Mouse (Mus musculus): ENCODE measurements at regions not wholly inside any gene's neighbourhood (a gene's known extent, or its start where the extent isn't known, plus 50 kb on each side); places are given as distances from the start of the nearest gene placed in this dataset.

DNA sequence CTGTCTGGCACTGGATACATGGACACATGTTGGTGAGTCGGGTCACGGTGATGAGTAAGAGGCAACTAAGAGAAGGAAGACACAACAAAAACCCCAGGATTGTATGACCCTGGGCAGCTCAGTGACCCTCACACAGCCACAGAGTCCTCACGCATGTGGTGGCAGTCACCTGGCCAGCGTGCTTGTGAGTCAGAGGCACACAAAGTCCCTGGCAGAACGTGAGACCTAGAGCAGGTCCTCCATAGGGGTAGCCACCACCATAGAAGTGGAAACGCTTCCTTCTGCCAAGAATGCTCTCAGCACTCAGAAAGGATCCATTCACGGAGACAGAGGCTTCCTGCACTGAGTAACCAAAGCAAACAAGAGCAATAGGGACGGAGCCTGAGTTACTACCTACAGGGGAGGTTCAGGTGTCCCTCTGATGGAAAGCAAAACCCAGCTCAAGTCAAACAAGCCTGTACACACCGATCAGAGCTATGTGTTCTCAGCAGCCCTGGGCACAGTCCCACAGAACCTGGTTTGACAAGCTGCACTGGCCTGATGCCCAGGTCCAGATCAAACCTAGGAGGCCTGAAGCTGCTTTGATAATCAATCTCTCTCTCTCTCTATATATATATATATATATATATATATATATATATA lies 206.4 kb upstream of the Gm26657 start:
- H3K9me3 ChIP-seq, result no peaks in the 10 kb centered on the region
- no peak overlapping the region for H3K27ac ChIP-seq (replicated peaks)
- H3K27me3 ChIP-seq, result no peaks in the 10 kb centered on the region
- 80% methylated on average over 9 of the region's 9 CpGs for WGBS
- ATAC-seq (replicated peaks), result no peak
- no peak overlapping the region for H3K9ac ChIP-seq (replicated peaks)
- H3K4me2 ChIP-seq (replicated peaks), result no peak overlapping the region
- H3K4me1 ChIP-seq, result no peaks in the 10 kb centered on the region
- H3K4me3 ChIP-seq, result no peak overlapping the region
- no peaks in the 10 kb centered on the region for H3K36me3 ChIP-seq

DNA sequence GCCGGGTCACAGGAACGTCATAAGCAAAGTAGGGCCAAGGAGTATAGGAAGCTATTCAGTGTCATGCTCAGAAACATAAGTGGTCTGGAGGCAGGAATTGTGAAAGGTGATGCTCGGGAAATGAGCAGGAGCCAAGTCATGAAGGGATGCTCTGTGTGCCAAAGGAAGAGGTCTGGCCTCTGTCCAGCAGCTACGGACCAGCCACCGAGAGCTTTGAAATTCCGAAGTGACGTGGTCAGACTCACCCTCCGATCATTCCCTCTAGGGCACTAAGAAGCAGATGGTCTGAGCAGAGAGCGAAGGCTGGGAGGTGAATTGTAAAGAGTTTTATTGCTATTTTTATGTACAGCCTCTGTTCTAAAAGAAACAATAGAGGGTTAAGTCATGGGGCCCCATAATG lies 206.9 kb upstream of the Gm26657 start:
- Histone ChIP-seq H3K9ac (replicated peaks) (no peak overlapping the region), H3K9me3 (no peaks in the 10 kb centered on the region), H3K4me3 (no peak overlapping the region), H3K4me2 (replicated peaks) (no peak overlapping the region), H3K27ac (replicated peaks) (no peak overlapping the region), H3K4me1 (no peaks in the 10 kb centered on the region), H3K27me3 (no peaks in the 10 kb centered on the region), H3K36me3 (no peaks in the 10 kb centered on the region)
- no peak for ATAC-seq (replicated peaks)
- 69% methylated on average over 9 of the region's 9 CpGs for WGBS

DNA sequence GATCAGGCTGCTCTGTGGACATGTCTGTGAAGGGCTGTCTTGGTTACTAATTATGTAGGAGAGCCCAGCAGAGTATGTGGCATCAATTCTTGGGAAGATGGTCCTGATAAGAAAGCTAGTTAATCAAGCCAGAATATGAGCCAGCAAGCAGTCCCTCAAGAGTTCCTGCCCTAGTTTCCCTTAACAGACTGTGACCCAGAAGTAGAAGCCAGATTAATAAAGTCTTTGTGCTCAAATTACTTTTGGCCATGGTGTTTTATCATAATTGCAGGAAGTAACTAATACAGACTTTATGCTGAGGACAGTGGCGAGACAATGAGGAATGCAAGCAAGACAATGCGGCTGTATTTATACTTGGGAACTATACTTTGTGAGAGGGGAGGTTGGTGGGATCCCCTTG lies 211.3 kb upstream of the Gm26657 start:
- Histone ChIP-seq H3K9me3 (no peaks in the 10 kb centered on the region), H3K4me1 (no peaks in the 10 kb centered on the region), H3K4me3 (no peak overlapping the region), H3K27ac (replicated peaks) (no peak overlapping the region), H3K36me3 (no peaks in the 10 kb centered on the region), H3K27me3 (no peaks in the 10 kb centered on the region), H3K4me2 (replicated peaks) (no peak overlapping the region), H3K9ac (replicated peaks) (no peak overlapping the region)
- whole genome bisulfite sequencing, result 88% methylated on average over 2 of the region's 2 CpGs
- ATAC-seq (replicated peaks), result no peak

DNA sequence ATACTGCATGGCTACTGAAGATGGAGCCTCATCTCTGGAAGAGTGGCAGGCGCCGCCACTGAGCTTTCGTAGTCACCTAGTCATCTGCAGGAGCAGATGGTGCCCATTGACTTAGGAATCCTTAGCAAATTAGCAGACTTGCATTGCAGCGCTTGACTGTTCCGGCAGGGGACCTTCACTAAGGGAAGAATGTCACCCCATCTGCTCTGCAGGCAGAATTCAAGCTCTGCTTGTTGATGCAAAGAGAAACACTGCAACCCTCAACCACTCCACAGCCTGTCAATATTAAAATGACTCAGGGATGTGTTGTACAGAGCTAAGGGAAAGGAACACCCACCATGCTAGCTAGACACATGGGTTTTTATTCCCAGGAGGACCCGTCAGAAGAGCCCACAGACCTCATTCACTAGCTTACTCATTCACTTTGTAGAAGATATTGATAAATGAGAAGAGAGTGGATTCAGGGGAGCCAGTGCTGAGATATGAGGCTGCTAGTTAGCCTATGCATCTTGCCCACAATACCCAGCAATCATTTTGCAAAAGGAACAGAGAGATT lies 215.4 kb upstream of the Gm26657 start:
- WGBS, result 69% methylated on average over 6 of the region's 6 CpGs
- Histone ChIP-seq H3K9ac (replicated peaks) (no peak overlapping the region), H3K27me3 (no peaks in the 10 kb centered on the region), H3K27ac (replicated peaks) (no peak overlapping the region), H3K36me3 (no peaks in the 10 kb centered on the region), H3K9me3 (no peaks in the 10 kb centered on the region), H3K4me2 (replicated peaks) (no peak overlapping the region), H3K4me3 (no peak overlapping the region), H3K4me1 (no peaks in the 10 kb centered on the region)
- no peak for ATAC-seq (replicated peaks)

DNA sequence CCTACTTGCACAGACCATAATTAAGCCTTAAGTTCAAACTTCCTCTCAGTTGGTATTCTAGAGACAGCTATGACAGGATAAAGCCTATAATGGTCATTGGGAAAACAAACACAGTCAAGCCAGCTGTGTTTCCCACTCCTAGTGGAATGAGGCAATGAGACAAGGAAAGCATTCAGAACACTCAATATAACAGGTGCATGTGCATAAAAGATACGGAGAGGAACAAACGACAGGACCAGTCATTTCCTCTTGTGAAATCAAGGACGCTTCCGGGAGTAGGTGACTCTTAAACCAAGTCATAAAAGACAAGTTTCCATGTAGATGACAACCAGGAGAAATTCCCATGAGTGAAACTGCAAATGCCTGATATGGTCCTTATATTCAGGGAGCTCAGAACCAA lies 232.1 kb upstream of the Gm26657 start:
- WGBS, result 91% methylated on average over 4 of the region's 4 CpGs
- Histone ChIP-seq H3K27ac (replicated peaks) (no peak overlapping the region), H3K9me3 (no peaks in the 10 kb centered on the region), H3K4me1 (no peaks in the 10 kb centered on the region), H3K9ac (replicated peaks) (no peak overlapping the region), H3K36me3 (no peaks in the 10 kb centered on the region), H3K4me3 (no peak overlapping the region), H3K4me2 (replicated peaks) (no peak overlapping the region), H3K27me3 (no peaks in the 10 kb centered on the region)
- no peak for ATAC-seq (replicated peaks)

DNA sequence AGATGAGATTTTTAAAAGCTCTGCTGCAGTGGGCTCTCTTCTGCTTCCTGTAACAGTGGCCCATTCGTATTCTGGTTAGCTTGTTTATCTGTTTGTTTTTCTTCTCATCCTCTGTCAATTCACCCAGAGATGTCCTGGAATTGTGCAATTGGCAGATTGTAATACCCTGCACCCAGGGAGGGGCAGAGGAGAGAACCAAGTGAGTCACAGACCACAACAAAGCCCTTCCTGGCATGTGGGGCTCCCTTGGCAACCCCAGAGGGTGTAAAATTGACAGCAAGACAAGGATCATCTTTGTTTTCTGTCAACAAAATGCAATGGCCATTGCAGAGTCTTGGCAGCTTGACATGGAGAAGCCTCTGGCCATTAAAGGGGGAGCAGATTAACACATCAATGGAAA lies 233.1 kb upstream of the Gm26657 start:
- Histone ChIP-seq H3K27me3 (no peaks in the 10 kb centered on the region), H3K4me2 (replicated peaks) (no peak overlapping the region), H3K4me3 (no peak overlapping the region), H3K36me3 (no peaks in the 10 kb centered on the region), H3K9ac (replicated peaks) (no peak overlapping the region), H3K27ac (replicated peaks) (no peak overlapping the region), H3K9me3 (no peaks in the 10 kb centered on the region), H3K4me1 (no peaks in the 10 kb centered on the region)
- 81% methylated on average over 1 of the region's 1 CpGs for WGBS
- no peak for ATAC-seq (replicated peaks)

DNA sequence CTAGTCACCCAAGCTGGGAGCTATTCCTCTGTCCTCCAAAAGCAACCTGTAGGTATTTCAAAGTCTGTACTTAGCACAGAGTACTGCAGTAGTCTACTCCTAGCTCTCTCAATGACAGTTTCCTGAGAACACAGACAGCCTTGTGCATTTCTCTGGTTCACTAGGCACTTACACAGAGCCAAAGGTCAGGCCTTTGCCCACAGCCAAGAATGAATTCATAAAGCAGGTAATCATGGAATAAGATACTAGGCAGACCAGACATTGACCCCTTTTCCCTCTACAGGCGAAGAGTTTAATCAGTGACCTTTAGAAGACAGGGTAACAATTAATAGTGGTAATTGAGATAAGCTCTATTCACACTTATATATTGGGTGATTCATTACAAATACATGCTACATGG lies 233.8 kb upstream of the Gm26657 start:
- Histone ChIP-seq H3K4me3 (no peak overlapping the region), H3K9me3 (no peaks in the 10 kb centered on the region), H3K9ac (replicated peaks) (no peak overlapping the region), H3K36me3 (no peaks in the 10 kb centered on the region), H3K27ac (replicated peaks) (no peak overlapping the region), H3K4me1 (no peaks in the 10 kb centered on the region), H3K4me2 (replicated peaks) (no peak overlapping the region), H3K27me3 (no peaks in the 10 kb centered on the region)
- WGBS, result 57% methylated on average over 1 of the region's 1 CpGs
- no peak for ATAC-seq (replicated peaks)

DNA sequence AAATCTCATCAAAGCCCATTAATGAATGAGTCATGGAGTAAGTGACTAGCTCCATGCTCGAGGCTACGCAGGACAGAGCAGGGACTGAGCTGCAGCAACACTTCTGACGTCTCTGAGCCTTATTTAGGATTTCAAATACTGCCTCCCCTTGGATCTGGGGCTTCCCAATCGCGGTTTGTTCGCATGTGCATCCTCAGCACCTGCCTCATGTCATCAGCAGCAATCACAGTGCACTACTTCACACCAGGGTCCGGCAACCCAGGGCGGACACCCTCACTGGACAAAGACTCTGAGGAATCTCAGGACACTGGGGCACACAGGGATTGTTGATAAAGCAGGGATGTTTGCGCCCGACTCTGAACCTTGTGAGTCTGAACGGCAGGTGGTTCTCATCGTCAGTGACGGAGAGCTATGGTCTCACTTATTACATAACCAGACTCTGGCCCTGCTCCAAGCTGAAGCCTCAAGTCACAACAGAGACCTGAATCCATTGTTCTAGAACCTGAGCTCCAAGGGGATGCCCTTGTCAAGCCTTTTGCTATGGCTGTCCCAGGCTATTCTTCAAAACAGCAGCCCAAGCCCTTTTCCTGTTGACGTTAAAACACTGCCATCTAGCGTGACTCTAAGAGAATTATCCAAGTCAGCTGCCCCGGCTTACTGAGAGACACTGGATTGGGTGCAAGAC lies 247.2 kb upstream of the Gm26657 start:
- Histone ChIP-seq H3K4me2 (replicated peaks) (peak overlapping the region; percentile 18; the same call in 1 of the 2 replicates), H3K4me3 (peak overlapping the region; percentile 13; the same call in 1 of the 2 replicates), H3K9me3 (no peaks in the 10 kb centered on the region), H3K27ac (replicated peaks) (no peak overlapping the region), H3K9ac (replicated peaks) (no peak overlapping the region), H3K27me3 (no peaks in the 10 kb centered on the region), H3K36me3 (no peaks in the 10 kb centered on the region), H3K4me1 (no peaks in the 10 kb centered on the region)
- WGBS, result 40% methylated on average over 16 of the region's 16 CpGs
- peak; percentile 87 for ATAC-seq (replicated peaks)

DNA sequence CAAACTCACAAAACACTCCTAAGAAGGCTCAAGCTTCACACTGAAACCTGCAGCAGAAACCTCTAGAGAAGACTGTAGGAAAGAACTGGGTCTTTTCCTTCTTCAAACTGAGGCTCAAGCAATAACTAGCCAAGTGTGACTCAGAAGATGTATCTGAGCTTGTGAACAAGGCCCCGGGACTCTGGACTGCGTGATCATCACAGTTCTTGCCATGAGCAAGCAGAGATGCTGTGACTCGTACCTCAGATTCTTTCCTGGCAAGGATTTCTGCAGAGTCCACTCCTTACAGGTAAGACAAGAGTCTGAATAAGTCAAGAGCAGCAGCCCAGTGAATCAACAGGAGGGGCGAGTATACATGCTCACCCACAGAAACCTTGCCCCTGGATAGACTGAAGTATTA lies 250.5 kb upstream of the Gm26657 start:
- H3K27me3 ChIP-seq, result no peaks in the 10 kb centered on the region
- no peaks in the 10 kb centered on the region for H3K4me1 ChIP-seq
- H3K9ac ChIP-seq (replicated peaks), result no peak overlapping the region
- H3K9me3 ChIP-seq, result no peaks in the 10 kb centered on the region
- H3K4me2 ChIP-seq (replicated peaks), result no peak overlapping the region
- 88% methylated on average over 4 of the region's 4 CpGs for WGBS
- ATAC-seq (replicated peaks), result no peak
- H3K4me3 ChIP-seq, result no peak overlapping the region
- H3K27ac ChIP-seq (replicated peaks), result no peak overlapping the region
- no peaks in the 10 kb centered on the region for H3K36me3 ChIP-seq

DNA sequence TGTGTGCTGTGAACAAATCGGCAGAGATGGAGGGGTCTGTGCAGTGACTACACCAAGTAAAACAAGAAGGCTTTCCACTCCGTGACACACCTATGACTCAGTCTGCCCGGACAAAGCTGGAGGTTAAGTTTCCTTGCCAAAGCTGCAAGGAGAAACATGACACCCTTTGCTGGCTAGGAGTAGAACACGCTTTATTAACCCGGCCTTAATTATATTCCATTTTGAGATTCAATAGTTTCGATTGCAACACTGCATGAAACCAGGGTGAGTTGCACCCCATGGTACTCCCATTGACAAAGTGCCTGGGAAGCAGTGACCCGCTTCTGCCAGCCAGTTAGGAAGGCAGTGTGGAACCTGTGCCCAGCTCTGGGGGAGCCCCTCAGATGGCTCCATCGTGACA lies 256.2 kb upstream of the Gm26657 start:
- H3K36me3 ChIP-seq, result no peaks in the 10 kb centered on the region
- H3K4me2 ChIP-seq (replicated peaks), result no peak overlapping the region
- H3K4me1 ChIP-seq, result no peaks in the 10 kb centered on the region
- H3K9ac ChIP-seq (replicated peaks), result no peak overlapping the region
- no peak overlapping the region for H3K27ac ChIP-seq (replicated peaks)
- no peaks in the 10 kb centered on the region for H3K27me3 ChIP-seq
- WGBS, result 81% methylated on average over 8 of the region's 8 CpGs
- no peaks in the 10 kb centered on the region for H3K9me3 ChIP-seq
- no peak overlapping the region for H3K4me3 ChIP-seq
- no peak for ATAC-seq (replicated peaks)

DNA sequence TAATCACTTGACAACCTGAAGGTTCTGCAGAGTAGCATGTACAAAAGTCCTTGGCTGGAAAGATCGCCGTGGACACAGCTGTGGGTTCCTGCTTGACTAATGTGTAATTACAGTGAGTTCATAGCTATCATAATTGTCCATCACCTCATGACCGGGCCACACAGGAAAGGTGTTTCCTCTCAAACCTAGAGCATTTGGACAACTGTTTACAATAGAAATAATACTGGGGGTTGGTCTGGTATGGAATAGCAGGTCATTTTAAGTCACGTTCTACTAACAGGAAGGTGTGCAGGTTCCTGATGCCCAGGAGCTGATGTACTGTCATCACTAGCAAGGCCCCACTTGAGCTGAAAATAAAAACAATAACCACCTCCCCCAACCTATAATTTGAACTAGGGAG lies 283.1 kb upstream of the Gm26657 start:
- Histone ChIP-seq H3K27me3 (no peaks in the 10 kb centered on the region), H3K4me2 (replicated peaks) (no peak overlapping the region), H3K4me1 (no peaks in the 10 kb centered on the region), H3K9ac (replicated peaks) (no peak overlapping the region), H3K9me3 (no peaks in the 10 kb centered on the region), H3K4me3 (no peak overlapping the region), H3K27ac (replicated peaks) (no peak overlapping the region), H3K36me3 (no peaks in the 10 kb centered on the region)
- WGBS, result 95% methylated on average over 4 of the region's 4 CpGs
- ATAC-seq (replicated peaks), result no peak

DNA sequence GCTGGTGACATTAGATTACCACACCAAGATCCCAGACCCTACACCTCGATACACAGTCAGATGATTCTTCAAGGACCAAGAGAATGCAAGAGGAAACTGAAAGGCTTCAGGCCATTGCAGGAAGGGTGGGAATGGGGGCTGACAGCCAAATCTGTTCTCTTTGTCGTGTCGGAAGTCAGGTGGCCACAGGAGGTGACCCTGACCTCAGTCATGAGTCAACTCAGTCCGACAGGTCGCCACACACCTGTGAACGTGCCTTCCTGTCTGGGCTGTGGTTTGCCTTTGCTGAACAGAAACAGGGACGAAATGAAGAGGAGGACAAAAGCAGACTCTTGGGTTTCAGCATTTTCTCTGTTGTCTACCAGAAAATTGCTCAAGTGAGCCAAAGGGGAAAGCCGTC lies 318.3 kb upstream of the Gm26657 start:
- 82% methylated on average over 8 of the region's 8 CpGs for WGBS
- no peaks in the 10 kb centered on the region for H3K9me3 ChIP-seq

More for the DNA sequence above, 318.3 kb upstream of the Gm26657 start:
- H3K27me3 ChIP-seq, result 0 out of 2 replicates have a peak, but pooled peaks cover 3% of the 10 kb centered on the region
- no peak overlapping the region for H3K4me2 ChIP-seq (replicated peaks)
- ATAC-seq (replicated peaks), result no peak
- H3K9ac ChIP-seq (replicated peaks), result no peak overlapping the region
- no peak overlapping the region for H3K27ac ChIP-seq (replicated peaks)
- no peaks in the 10 kb centered on the region for H3K36me3 ChIP-seq
- no peak overlapping the region for H3K4me3 ChIP-seq
- H3K4me1 ChIP-seq, result no peaks in the 10 kb centered on the region
